Comparison of ENCODE assay signal across 10 mouse cellular contexts in genomic region chr2:128422677-128423076, GRCm38 (mm10).
DNase-seq lines count a peak whose midpoint lies in the region; ATAC-seq and TF ChIP-seq lines count a peak whose summit lies in the region.
"Had no signal": no experiment of that assay in that cellular context is flagged by ENCODE, and none has a peak within 500 bp of the region (broad histone marks: within the 10 kb centered on the region; RNA-seq: fewer than 3 reads in every experiment).

No protein-coding gene starts in this region.

- no peaks in the 10 kb centered on the region for H3K9me3 ChIP-seq in kidney, postnatal 0 days (replicated peaks; ENCODE audit: low read length)
- H3K9me3 ChIP-seq: stomach, embryonic 15.5 days had no signal

- peaks cover 96% of the 10 kb centered on the region for H3K79me3 ChIP-seq in C2C12 (ENCODE audit: low read depth)

- TF ChIP-seq CTCF in kidney, postnatal 0 days (IDR thresholded peaks at IDR 0.05; ENCODE audit: low read depth): peak; percentile 63
- TF ChIP-seq CTCF in C2C12 (IDR thresholded peaks at IDR 0.05; ENCODE audit: control insufficient read depth, insufficient read depth, insufficient read length): peak; percentile 20

- no peak overlapping the region for H3K4me3 ChIP-seq in kidney, postnatal 0 days (replicated peaks; ENCODE audit: low read depth, low read length)
- H3K4me3 ChIP-seq in C2C12 (ENCODE audit: insufficient read depth, poor library complexity, severe bottlenecking): no peak overlapping the region
- H3K4me3 ChIP-seq: stomach, embryonic 15.5 days had no signal

- no peak overlapping the region for H3ac ChIP-seq in C2C12 (ENCODE audit: control insufficient read depth, insufficient read length, low read depth)

- H3K9ac ChIP-seq in kidney, postnatal 0 days (ENCODE audit: low read depth, low read length): no peak overlapping the region
- H3K9ac ChIP-seq: stomach, embryonic 15.5 days had no signal

- ATAC-seq in kidney, postnatal 0 days (replicated peaks; ENCODE audit: low FRiP score, low read depth): no peak
- ATAC-seq in monocyte, adult 5-6 weeks (replicated peaks; ENCODE audit: insufficient number of reproducible peaks, low FRiP score, low TSS enrichment, poor library complexity, severe bottlenecking): 0 out of 2 replicates have a peak, but pooled peaks have one; percentile 18

- peaks cover 100% of the 10 kb centered on the region for H3K79me2 ChIP-seq in C2C12 (ENCODE audit: control insufficient read depth, insufficient read depth)

- H3K4me2 ChIP-seq in kidney, postnatal 0 days (ENCODE audit: low read length): no peak overlapping the region
- H3K4me2 ChIP-seq: stomach, embryonic 15.5 days had no signal

- H3K27me3 ChIP-seq in kidney, postnatal 0 days (ENCODE audit: insufficient read depth, low read length): no peaks in the 10 kb centered on the region
- no peaks in the 10 kb centered on the region for H3K27me3 ChIP-seq in C2C12 (ENCODE audit: control insufficient read depth, insufficient read depth, insufficient read length)

- no peaks in the 10 kb centered on the region for H3K36me3 ChIP-seq in kidney, postnatal 0 days (ENCODE audit: insufficient read depth, low read length)
- peaks cover 34% of the 10 kb centered on the region for H3K36me3 ChIP-seq in C2C12 (ENCODE audit: control insufficient read depth, insufficient read depth)
- H3K36me3 ChIP-seq: stomach, embryonic 15.5 days had no signal

- DNase-seq in kidney, postnatal 0 days (ENCODE audit: low spot score): no peak
- DNase-seq in kidney, postnatal 25 days: no peak
- peak; percentile 51 for DNase-seq in MEL-GATA-1-ER (ENCODE audit: extremely low read depth, low read depth)
- no peak for DNase-seq in cerebellum, adult 8-10 months
- no peak for DNase-seq in cerebellum, adult 9-10 months
- no peak for DNase-seq in kidney, adult 11 months
- DNase-seq: cerebellum, adult 11-12 months had no signal

- H3K4me1 ChIP-seq in kidney, postnatal 0 days (replicated peaks; ENCODE audit: insufficient read depth, low read length): 0 out of 2 replicates have a peak, but pooled peaks cover under 1% of the 10 kb centered on the region

- H3K27ac ChIP-seq in kidney, postnatal 0 days: no peak overlapping the region
- H3K27ac ChIP-seq: stomach, embryonic 15.5 days had no signal

- 54% methylated on average over 6 of the region's 6 CpGs for WGBS in kidney, postnatal 0 days

TF ChIP-seq in C2C12, 6 proteins besides CTCF, POLR2A, EP300 and RAD21:
- TF ChIP-seq FOSL1 (IDR thresholded peaks at IDR 0.05; ENCODE audit: insufficient read depth, low read length, poor library complexity, severe bottlenecking) (no peak), USF1 (IDR thresholded peaks at IDR 0.05; ENCODE audit: low read depth) (no peak), CEBPB (IDR thresholded peaks at IDR 0.05; ENCODE audit: low read depth) (no peak), MYOD1 (IDR thresholded peaks at IDR 0.05; ENCODE audit: control insufficient read depth, insufficient read length, low read depth) (no peak), MYOG (IDR thresholded peaks at IDR 0.05; ENCODE audit: control insufficient read depth, extremely low read depth, insufficient read length) (no peak), MAX (IDR thresholded peaks at IDR 0.05) (no peak)
